Mouse (Mus musculus): ENCODE measurements around the gene Arhgap28.

Arhgap28 gene

GRCm38 (mm10) chr17:67930957-67931356 lies 73.0 kb downstream of the Arhgap28 start:
- DNase-seq: no peak

DNA sequence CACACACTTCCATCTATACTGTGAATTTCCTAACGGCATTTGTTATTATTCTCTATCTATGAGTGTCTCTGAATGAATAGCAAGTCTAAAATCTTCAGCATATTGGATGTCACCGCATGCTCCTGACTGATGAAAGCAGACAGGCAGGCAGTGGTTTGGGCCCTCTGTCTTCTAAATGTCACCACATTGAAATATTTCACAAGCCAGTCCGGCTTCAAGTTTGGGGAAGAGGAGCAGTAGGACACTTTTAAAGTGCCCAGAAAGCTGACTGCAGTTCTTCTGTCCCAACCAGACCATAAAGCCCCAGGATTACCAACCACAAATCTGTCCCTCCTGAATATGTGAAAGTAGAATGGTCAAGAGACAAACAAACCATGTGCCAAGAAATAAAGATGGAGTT lies 73.5 kb downstream of the Arhgap28 start:
- no peak for DNase-seq

DNA sequence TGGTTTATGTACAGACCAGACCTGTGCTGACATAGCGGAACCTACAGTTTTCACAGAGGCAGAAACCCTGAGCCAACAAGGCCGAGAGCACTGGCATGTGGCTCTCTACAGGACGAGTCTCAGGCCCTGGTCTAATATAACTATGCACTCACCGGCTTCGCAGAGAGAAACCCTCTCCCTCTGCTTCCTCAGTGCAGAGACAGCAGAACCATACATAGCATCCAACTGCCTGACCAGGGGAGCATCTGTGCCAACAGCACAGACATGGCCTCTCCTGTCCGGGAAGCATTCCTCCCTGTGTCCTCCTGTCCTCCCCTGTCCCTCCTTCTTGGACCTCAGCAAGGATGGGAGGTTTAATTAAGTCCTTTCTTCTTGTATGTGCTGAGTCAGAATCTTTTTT lies 75.6 kb downstream of the Arhgap28 start:
- DNase-seq: no peak

DNA sequence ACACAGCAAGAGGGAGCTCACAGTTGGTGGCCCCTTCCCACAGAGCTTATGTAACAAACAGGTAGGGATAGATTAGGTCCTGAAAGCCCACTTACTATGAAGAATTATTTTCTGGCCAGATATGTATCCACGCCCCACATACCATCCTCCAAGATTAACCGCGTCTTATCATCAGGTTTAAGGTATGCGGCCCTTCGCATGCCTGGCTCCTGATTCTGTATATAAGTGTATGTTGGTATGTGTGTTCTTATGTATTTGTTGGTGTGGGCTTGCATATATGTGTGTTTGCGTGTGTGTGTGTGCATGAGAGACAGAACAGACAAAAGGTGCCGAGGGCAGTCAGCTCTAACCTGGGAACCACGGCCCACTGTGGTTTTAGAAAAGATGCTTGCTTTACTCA lies 76.1 kb downstream of the Arhgap28 start:
- DNase-seq: no peak

DNA sequence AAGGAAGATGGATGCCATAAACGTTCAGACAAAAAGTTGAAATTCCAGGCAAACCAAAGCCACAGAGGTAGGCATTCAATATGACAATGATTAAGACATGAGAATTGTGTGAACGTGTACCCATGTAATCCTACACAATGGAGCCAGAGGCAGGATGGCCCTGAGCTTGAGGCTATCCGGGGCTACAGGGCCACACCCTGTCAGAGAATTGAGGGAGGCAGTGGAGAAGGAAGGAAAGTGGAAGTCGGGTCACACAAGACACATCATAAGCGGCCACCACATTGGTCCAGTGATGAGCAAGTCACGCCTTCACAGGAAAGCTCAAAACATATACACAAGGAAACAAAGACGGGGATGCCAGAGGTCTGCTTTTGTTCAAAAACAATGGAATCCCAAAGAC lies 84.0 kb downstream of the Arhgap28 start:
- DNase-seq: no peak

DNA sequence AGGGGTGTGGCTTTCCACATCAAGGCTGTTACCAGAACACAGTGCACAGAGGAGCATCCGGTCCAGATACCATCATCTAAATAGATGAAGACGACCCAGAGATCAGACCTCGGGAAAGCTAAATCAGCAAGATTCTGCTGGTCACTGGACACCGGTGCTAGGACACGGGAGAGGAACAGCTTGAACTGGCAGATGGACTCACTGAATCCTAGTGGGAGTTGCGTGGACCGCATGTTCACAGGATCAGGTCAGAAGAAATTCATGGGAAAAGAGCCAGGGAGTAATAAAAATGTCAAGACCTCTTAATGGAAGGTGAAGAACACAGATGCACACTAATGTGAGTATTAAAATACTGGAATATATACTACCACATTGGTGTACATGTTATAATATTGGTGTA lies 85.7 kb downstream of the Arhgap28 start:
- no peak for DNase-seq

DNA sequence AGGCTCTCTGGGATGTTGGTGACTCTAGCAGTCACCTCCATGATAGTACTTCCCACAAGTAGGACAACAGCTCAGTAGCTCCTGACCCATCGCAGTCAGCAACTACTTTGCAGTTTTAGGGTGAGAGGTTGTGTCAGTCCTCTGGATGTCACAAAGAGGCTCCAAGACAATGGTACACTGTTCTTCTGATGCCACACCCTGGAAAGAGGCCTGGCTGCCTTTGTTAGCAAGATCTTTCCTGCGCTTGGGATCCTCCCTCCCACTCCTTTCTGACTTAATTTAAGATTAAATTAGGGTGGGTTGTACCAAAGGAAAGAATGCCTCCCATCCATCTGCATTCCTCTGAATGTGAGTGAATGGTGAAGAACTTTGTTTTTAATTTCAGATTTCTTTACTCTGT lies 87.0 kb downstream of the Arhgap28 start:
- no peak for DNase-seq

GRCm38 (mm10) chr17:67912640-67913039 lies 91.3 kb downstream of the Arhgap28 start:
- no peak for DNase-seq

GRCm38 (mm10) chr17:67912051-67912450 lies 91.9 kb downstream of the Arhgap28 start:
- no peak for DNase-seq

- DNase-seq: no peak
These were observed 95.4 kb downstream of the Arhgap28 start for GRCm38 (mm10) chr17:67908537-67908936.

DNA sequence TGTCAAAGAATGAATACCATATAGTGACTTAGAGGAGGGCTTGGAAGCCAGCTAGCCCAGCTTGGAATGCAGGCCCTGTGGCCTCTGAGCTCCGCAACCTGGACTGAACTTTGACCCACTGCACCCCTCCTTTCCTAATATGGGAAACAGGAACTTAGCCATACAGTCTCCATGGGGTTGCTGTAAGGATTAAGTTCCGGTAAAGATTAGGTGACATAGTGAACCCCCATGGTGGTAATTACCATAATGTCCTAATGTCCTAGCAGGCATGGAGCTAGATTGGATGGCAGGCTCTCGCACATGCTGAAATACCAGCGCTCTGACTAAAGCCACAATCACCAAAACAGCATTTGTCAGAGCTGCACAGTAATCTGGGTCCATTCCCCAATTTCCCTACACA lies 95.8 kb downstream of the Arhgap28 start:
- no peak for DNase-seq

DNA sequence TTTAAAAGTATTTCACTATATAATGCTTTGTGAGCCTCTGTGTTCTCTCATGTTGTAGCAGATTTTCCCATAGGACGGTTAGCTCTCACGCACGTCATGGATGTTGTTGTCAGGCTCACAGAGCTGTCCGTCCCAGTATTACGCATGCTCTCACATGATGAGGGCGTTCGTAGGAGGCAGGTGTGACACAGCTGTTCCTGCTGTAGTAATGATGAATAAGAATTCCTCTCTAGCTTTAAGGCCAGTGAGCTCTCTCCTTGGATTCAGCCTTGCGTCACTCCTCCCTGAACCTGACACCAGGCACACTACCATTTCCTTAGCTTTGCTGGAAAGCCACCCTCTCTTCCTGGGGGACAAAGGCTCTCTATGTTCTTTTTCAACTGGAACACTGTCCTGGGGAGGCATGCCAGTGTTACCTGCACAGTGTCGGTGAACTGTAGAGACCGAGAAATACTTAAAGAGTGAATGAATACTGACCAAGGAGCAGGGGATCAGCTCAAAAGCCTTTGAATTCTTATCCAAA lies 96.3 kb downstream of the Arhgap28 start:
- no peak for DNase-seq

- DNase-seq: no peak
These were observed 97.7 kb downstream of the Arhgap28 start for GRCm38 (mm10) chr17:67906236-67906635.

DNA sequence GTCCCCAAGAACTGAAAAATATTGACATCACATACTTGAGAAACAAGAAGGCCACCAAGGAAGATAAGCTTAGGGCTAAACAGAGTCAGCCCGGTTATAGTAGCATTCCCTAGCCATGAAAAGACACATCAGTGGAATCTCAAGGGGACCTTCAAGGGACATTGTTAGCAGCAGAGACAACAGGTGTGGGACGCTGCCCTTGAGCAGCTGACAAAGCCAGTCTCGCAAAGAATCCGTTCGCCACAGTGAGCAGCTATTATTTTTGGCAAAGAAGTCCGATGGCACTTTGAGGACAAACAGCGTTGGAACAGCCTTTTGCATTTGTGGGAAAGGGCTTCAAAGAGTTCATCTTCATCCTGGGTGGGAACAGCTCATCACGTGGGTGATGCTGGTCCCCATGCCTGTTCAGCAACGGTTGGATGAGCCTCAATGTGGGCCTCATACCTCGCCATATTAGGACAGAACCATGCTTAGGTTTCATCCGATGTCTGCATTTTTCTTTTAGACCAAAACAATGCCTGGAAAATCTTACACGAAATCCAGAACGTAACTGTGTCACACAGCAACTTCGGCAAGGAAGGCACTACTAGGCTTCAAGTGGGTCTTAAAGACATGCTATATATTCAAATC lies 99.5 kb downstream of the Arhgap28 start:
- no peak for DNase-seq

DNA sequence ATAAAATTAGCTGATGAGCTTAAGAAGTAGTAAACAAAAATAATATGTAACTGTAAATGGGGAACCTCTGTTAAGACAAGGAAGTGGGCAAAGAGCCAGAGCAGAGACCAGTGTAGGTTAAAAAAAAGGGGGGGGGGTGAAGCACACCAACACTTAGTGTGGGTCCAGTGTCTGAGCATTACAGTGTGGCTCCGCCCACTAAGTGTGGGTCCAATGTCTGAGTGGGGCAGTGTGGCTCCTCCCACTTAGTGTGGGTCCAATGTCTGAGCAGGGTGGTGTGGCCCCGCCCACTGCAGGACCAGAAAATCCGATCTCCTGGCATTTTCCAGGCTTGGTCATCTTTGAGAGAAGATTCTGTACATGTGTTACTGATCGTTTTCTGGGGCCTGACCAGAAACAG lies 101.1 kb downstream of the Arhgap28 start:
- DNase-seq: no peak

DNA sequence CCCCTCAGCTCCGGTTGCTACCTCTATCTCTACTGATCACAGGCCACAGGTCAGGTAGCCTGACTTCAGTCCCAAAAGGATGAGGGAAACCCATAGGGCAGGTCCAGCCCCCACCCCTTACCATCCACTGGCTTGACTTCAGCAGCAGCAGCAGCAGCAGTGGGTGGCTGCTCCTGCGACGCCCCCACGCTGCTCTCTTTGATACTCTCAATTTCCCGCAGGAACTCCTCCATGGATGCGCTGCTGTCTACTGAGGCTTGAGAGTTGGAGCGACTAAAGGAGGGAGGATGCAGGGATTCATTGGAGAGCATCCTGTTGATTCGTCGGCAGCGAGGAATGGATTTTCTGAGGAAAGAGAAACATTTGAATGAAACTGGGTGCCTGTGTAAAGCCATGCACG lies 102.8 kb downstream of the Arhgap28 start:
- DNase-seq: no peak

DNA sequence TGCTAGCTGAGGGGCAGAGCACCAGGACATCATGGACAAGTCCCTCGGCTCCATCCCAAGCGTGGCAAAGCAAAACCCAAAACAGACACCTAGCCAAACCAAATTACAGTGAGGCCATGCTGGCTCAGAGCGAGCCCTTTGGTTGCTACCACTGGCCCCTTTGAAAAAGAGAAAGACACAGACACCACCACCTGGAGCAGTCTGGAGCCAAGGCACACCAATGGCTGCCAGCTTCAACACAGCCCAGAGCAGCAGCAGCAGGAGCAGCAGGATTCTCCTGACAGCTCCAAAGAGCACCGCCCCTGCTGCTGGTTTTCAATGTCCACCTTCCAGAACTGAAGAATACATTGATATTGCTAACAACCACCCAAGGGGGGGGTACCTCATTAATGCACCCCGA lies 104.5 kb downstream of the Arhgap28 start:
- DNase-seq: no peak

DNA sequence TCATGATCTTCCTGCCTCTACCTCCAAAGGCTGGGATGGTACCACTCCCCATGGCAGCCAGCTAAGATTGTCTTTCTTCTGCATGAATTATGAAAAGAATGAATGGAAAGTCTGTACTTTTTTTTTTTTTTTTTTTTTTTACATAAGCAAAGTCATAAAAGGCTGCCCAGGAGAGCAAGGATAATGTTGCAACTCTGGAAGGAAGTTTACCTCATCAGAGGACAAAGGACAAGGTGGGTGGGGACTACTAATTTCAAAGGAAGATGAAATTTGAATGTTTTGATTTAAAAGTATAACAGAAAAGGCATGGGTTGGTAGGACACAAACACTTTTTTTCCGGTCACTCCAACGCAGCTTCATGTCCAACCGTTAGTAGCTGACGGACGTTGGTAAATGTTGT lies 107.5 kb downstream of the Arhgap28 start:
- DNase-seq: no peak

- DNase-seq: no peak
These were observed 114.2 kb downstream of the Arhgap28 start for GRCm38 (mm10) chr17:67889481-67890325.

- DNase-seq: no peak
These were observed 115.8 kb downstream of the Arhgap28 start for GRCm38 (mm10) chr17:67888081-67888480.

DNA sequence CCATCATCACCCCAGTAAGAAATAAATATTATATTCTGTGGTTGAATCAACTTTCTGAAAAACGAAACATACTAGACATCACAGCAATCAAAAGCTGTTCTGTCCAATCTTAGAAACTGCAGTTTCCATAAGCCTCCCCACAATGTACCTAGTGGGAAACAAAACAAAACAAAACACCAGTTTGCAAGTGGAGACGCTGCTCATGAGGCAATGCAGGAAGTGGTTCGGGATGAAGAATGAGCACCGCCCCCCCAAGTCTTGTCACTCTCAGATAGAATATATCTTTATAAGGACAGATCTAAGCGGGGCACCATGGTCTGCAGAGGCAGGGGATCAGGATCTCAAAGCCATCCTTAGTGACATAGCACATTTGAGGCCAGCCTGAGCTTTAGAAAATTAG lies 117.6 kb downstream of the Arhgap28 start:
- DNase-seq: no peak

- DNase-seq: no peak
These were observed 126.3 kb downstream of the Arhgap28 start for GRCm38 (mm10) chr17:67877599-67877998.

- DNase-seq: no peak
These were observed 134.0 kb downstream of the Arhgap28 start for GRCm38 (mm10) chr17:67869731-67870601.
